Mouse (Mus musculus): ENCODE measurements around the gene Pkd2. TPM values are rescaled to one million over a fixed set of nuclear protein-coding genes. Genes with fewer than 3 reads are reported as not detected.
A peak's percentile ranks its signal among the peaks of the same experiment; 100 is the strongest.

Gene Pkd2
- polyA plus RNA-seq, 1 experiment from 2014 or later = 11.0 TPM

DNA sequence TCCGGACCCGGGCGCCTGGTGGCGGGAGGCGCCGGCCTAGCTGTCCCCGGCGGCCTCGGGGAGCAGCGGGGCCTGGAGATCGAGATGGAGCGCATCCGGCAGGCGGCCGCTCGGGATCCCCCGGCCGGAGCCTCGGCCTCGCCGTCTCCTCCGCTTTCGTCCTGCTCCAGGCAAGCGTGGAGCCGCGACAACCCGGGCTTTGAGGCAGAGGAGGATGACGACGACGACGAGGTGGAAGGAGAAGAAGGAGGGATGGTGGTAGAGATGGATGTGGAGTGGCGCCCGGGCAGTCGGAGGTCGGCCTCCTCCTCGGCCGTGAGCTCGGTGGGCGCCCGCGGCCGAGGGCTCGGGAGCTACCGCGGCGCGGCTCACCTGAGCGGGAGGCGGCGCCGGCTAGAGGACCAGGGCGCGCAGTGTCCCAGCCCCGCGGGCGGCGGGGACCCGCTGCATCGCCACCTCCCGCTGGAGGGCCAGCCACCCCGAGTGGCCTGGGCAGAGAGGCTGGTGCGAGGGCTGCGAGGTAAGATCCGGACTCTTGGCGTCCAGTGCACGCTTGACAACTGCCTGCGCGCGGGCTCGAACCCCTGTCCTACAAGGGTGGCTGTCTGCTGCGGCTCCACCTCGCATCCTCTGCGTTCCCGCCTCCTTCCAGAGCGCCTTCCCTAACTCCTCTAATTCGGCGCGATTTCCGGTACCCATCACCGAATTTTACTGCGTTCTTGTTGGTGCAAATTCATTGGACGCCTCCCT is 631 bp downstream of the Pkd2 start:
- TF ChIP-seq CTCF (IDR thresholded peaks at IDR 0.05) (no peak), EP300 (IDR thresholded peaks at IDR 0.05) (no peak)
- Histone ChIP-seq H3K27ac (ENCODE audit: low read length) (peak overlapping the region; percentile 96), H3K27me3 (replicated peaks; ENCODE audit: insufficient read depth, low read length) (no peaks in the 10 kb centered on the region), H3K4me3 (ENCODE audit: low read depth, low read length) (peak overlapping the region; percentile 87), H3K4me2 (replicated peaks; ENCODE audit: low read depth, low read length) (peak overlapping the region; percentile 85), H3K9me3 (ENCODE audit: low read length) (no peaks in the 10 kb centered on the region), H3K36me3 (ENCODE audit: insufficient read depth, low read length) (no peaks in the 10 kb centered on the region), H3K9ac (replicated peaks; ENCODE audit: low read depth) (peak overlapping the region; percentile 83), H3K4me1 (ENCODE audit: insufficient read depth, low read depth, low read length) (peaks cover 3% of the 10 kb centered on the region; the same call in 1 of the 2 replicates)
- ATAC-seq = peak; percentile 65
- DNase-seq (ENCODE audit: low spot score) = peak; percentile 66
- WGBS = 2% methylated on average over 48 of the region's 82 CpGs

DNA sequence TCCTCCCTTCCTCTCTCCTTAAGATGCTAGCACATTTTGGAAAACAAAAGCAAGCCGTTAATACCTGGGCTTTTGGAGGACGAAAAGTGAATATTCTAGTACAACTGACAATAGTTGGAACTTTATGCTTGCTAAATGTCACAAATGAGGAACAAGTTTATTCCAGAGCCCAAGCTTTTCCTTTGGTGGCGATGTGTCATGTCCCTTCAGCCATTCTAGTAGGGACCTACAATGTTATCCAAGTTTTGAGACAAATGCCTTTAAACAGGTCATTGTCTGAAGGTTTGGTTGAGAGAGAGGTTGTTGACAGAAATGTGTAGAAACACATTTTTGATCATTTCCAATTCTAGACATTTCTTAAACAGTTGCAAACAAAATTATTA is 1.2 kb downstream of the Pkd2 start:
- ATAC-seq (no peak), DNase-seq (ENCODE audit: low spot score) (no peak)
- no peak for TF ChIP-seq EP300 (IDR thresholded peaks at IDR 0.05)
- no peak for TF ChIP-seq CTCF (IDR thresholded peaks at IDR 0.05)
- peak overlapping the region; percentile 87 for H3K4me3 ChIP-seq (ENCODE audit: low read depth, low read length)
- no peaks in the 10 kb centered on the region for H3K9me3 ChIP-seq (ENCODE audit: low read length)
- H3K36me3 ChIP-seq (ENCODE audit: insufficient read depth, low read length) = no peaks in the 10 kb centered on the region
- WGBS = 15% methylated on average over 3 of the region's 3 CpGs
- H3K9ac ChIP-seq (replicated peaks; ENCODE audit: low read depth) = peak overlapping the region; percentile 83
- peaks cover 3% of the 10 kb centered on the region; the same call in 1 of the 2 replicates for H3K4me1 ChIP-seq (ENCODE audit: insufficient read depth, low read depth, low read length)
- H3K27ac ChIP-seq (ENCODE audit: low read length) = peak overlapping the region; percentile 96
- H3K27me3 ChIP-seq (replicated peaks; ENCODE audit: insufficient read depth, low read length) = no peaks in the 10 kb centered on the region
- H3K4me2 ChIP-seq (replicated peaks; ENCODE audit: low read depth, low read length) = peak overlapping the region; percentile 85

DNA sequence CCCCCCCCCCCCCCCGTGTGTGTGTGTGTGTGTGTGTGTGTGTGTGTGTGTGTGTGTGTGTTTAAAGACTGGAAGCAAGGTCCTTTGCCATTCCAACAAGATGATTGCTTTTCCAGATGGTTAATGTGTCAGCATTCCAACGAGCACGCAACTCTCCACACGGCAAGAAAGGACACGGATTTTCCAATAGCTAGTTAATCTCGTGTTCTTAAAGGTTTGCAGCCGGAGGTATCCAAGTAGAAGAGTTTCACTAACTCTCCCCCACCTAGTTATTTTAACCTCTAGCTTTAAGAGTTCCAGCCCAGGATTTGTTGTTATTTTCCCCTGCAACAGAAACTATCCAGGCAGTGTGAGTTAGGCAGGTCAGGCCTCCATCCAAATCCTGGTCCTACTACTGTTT is 1.6 kb downstream of the Pkd2 start:
- DNase-seq (ENCODE audit: low spot score) (peak; percentile 68), ATAC-seq (no peak)
- Histone ChIP-seq H3K4me3 (ENCODE audit: low read depth, low read length) (peak overlapping the region; percentile 10; the same call in 1 of the 2 replicates), H3K36me3 (ENCODE audit: insufficient read depth, low read length) (no peaks in the 10 kb centered on the region), H3K27ac (ENCODE audit: low read length) (no peak overlapping the region), H3K4me2 (replicated peaks; ENCODE audit: low read depth, low read length) (peak overlapping the region; percentile 85), H3K4me1 (ENCODE audit: insufficient read depth, low read depth, low read length) (peaks cover 3% of the 10 kb centered on the region; the same call in 1 of the 2 replicates), H3K27me3 (replicated peaks; ENCODE audit: insufficient read depth, low read length) (no peaks in the 10 kb centered on the region), H3K9me3 (ENCODE audit: low read length) (no peaks in the 10 kb centered on the region), H3K9ac (replicated peaks; ENCODE audit: low read depth) (no peak overlapping the region)
- TF ChIP-seq CTCF (IDR thresholded peaks at IDR 0.05) (no peak), EP300 (IDR thresholded peaks at IDR 0.05) (no peak)
- 28% methylated on average over 6 of the region's 7 CpGs for WGBS

DNA sequence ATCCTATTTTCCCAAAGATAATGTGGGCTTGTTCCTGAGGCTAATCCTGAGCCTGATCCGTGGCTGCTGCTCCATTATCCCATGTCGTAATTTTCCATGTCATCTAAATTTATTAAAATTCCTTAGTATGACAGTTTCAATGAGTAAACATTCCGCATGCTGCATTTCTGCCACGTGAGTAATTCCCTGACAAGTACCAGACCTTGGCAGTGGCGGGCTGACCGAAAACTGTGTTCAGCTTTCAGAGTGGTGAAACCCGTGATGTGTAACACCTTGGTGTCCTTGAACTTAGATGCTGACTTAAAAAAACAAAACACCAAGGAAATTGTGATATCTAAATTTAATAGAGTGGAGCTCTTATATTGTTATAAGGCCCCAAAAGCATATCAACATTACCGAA is 6.0 kb downstream of the Pkd2 start:
- DNase-seq (ENCODE audit: low spot score) (peak; percentile 49), ATAC-seq (peak; percentile 53)
- H3K27ac ChIP-seq (ENCODE audit: low read length) = no peak overlapping the region
- H3K4me1 ChIP-seq (ENCODE audit: insufficient read depth, low read depth, low read length) = peaks cover 3% of the 10 kb centered on the region; the same call in 1 of the 2 replicates
- H3K4me3 ChIP-seq (ENCODE audit: low read depth, low read length) = no peak overlapping the region
- WGBS = 75% methylated on average over 8 of the region's 8 CpGs
- H3K27me3 ChIP-seq (replicated peaks; ENCODE audit: insufficient read depth, low read length) = no peaks in the 10 kb centered on the region
- TF ChIP-seq EP300 (IDR thresholded peaks at IDR 0.05) = no peak
- TF ChIP-seq CTCF (IDR thresholded peaks at IDR 0.05) = no peak
- no peaks in the 10 kb centered on the region for H3K36me3 ChIP-seq (ENCODE audit: insufficient read depth, low read length)
- no peak overlapping the region for H3K4me2 ChIP-seq (replicated peaks; ENCODE audit: low read depth, low read length)
- H3K9ac ChIP-seq (replicated peaks; ENCODE audit: low read depth) = no peak overlapping the region
- no peaks in the 10 kb centered on the region for H3K9me3 ChIP-seq (ENCODE audit: low read length)

DNA sequence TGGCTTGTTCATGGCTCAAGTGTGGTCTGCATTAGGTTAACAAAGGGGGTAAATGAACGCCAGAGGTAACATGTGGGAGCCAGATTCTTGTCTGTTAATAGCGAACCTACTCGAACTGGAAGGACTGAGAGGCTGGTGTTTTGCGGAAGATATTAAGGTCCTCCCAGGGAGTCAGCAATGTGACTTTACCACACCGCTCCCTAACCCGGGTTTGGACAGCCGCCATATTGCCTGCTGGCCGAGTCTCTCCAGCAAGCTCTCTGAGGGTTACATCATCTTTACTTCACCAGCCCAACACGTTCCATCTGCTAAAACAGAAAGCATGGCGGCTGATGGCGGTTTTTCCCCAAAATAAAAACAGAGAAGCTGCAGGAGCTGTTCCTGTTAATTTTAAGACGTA is 6.5 kb downstream of the Pkd2 start:
- 86% methylated on average over 12 of the region's 12 CpGs for WGBS

DNA sequence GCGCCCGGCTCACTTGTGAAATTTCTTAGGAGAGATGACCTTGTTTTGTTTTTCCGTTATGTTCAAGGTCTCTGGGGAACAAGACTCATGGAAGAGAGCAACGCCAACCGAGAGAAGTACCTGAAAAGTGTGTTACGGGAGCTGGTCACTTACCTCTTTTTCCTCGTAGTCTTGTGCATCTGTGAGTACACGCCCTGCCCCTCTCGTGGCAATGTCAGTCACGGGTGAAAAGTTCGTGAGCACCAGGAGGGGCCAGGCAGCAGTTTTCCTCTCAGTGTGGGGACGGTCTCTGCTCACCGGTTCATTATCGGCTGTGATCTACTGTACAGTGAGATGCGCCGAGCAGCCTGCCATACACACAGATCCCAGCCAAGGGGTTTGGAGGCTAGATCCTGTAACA is 7.6 kb downstream of the Pkd2 start:
- no peaks in the 10 kb centered on the region for H3K27me3 ChIP-seq (replicated peaks; ENCODE audit: insufficient read depth, low read length)
- H3K9me3 ChIP-seq (ENCODE audit: low read length) = no peaks in the 10 kb centered on the region
- H3K9ac ChIP-seq (replicated peaks; ENCODE audit: low read depth) = no peak overlapping the region
- DNase-seq (ENCODE audit: low spot score) (no peak), ATAC-seq (no peak)
- no peaks in the 10 kb centered on the region for H3K4me1 ChIP-seq (ENCODE audit: insufficient read depth, low read depth, low read length)
- H3K27ac ChIP-seq (ENCODE audit: low read length) = no peak overlapping the region
- no peak overlapping the region for H3K4me2 ChIP-seq (replicated peaks; ENCODE audit: low read depth, low read length)
- H3K36me3 ChIP-seq (ENCODE audit: insufficient read depth, low read length) = peaks cover 9% of the 10 kb centered on the region; the same call in 1 of the 2 replicates
- WGBS = 92% methylated on average over 16 of the region's 16 CpGs
- H3K4me3 ChIP-seq (ENCODE audit: low read depth, low read length) = no peak overlapping the region
- no peak for TF ChIP-seq CTCF (IDR thresholded peaks at IDR 0.05)
- TF ChIP-seq EP300 (IDR thresholded peaks at IDR 0.05) = no peak

More for the DNA sequence above, 6.5 kb downstream of the Pkd2 start:
- peaks cover 3% of the 10 kb centered on the region; the same call in 1 of the 2 replicates for H3K4me1 ChIP-seq (ENCODE audit: insufficient read depth, low read depth, low read length)
- H3K9me3 ChIP-seq (ENCODE audit: low read length) = no peaks in the 10 kb centered on the region
- no peaks in the 10 kb centered on the region for H3K27me3 ChIP-seq (replicated peaks; ENCODE audit: insufficient read depth, low read length)
- no peak overlapping the region for H3K4me3 ChIP-seq (ENCODE audit: low read depth, low read length)
- peaks cover 2% of the 10 kb centered on the region; the same call in 1 of the 2 replicates for H3K36me3 ChIP-seq (ENCODE audit: insufficient read depth, low read length)
- no peak overlapping the region for H3K27ac ChIP-seq (ENCODE audit: low read length)
- H3K4me2 ChIP-seq (replicated peaks; ENCODE audit: low read depth, low read length) = no peak overlapping the region
- TF ChIP-seq CTCF (IDR thresholded peaks at IDR 0.05) (no peak), EP300 (IDR thresholded peaks at IDR 0.05) (no peak)
- DNase-seq (ENCODE audit: low spot score) (peak; percentile 27), ATAC-seq (no peak)
- no peak overlapping the region for H3K9ac ChIP-seq (replicated peaks; ENCODE audit: low read depth)

All from lung, postnatal 0 days (tissue).